Mouse (Mus musculus) small intestine, adult 2 months (tissue): Measurements from ENCODE around the gene 4931414P19Rik.

Experiments
- CTCF ChIP-seq: fragments of 200-500 bp; IDR thresholded peaks from 2 replicates; pipeline ENCODE4 v1.5.1; 2012; ENCODE audit warnings: low read depth, mild to moderate bottlenecking, control low read depth, inconsistent platforms, low read length, moderate library complexity, mixed read lengths; ENCODE audit not compliant: insufficient replicate concordance, insufficient read length; ENCODE audit errors: extremely low read depth
- POLR2A ChIP-seq: fragments of 200-500 bp; IDR thresholded peaks from 2 replicates; pipeline ENCODE4 v1.6.1; 2012; ENCODE audit warnings: low read depth, mild to moderate bottlenecking, control low read depth, inconsistent platforms, low read length, moderate library complexity

DNA sequence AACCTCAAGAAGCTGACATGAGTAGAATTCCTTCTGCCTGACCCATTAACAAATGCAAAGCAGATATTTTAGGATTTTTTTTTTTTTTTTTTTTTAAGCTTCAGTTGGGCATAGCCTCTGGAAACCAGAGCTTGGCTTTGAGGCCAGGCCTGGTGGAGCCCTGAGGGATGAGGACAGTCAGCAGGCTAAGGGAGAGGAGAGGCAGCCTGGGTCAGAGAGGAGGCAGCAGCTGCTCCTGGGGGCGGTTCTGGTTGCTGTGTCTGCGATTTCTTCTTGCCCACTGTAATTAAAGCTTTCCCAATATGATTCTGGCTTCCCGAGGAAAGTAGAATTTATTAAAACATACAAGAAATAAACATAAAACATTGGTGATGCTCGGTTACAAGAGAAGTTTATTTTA is 3.5 kb upstream of the 4931414P19Rik start:
- TF ChIP-seq CTCF, result no peak
- TF ChIP-seq POLR2A, result no peak
